Mouse (Mus musculus) T-cell, adult 66 days (primary cell): ENCODE measurements around the gene 1700010I14Rik. TPM values are rescaled to one million over a fixed set of nuclear protein-coding genes. Genes with fewer than 3 reads are reported as not detected.

ENCODE experiments used
- total RNA-seq, 2 experiments: library from RNA; stranded (reverse); gene quantifications; 3 replicates in 1 of 2; 4 replicates in 1 of 2; pipeline ENCODE4 v1.2.4; 2023

Gene 1700010I14Rik
- 1 to 10 TPM; 3.6 to 3.8 TPM for total RNA-seq

DNA sequence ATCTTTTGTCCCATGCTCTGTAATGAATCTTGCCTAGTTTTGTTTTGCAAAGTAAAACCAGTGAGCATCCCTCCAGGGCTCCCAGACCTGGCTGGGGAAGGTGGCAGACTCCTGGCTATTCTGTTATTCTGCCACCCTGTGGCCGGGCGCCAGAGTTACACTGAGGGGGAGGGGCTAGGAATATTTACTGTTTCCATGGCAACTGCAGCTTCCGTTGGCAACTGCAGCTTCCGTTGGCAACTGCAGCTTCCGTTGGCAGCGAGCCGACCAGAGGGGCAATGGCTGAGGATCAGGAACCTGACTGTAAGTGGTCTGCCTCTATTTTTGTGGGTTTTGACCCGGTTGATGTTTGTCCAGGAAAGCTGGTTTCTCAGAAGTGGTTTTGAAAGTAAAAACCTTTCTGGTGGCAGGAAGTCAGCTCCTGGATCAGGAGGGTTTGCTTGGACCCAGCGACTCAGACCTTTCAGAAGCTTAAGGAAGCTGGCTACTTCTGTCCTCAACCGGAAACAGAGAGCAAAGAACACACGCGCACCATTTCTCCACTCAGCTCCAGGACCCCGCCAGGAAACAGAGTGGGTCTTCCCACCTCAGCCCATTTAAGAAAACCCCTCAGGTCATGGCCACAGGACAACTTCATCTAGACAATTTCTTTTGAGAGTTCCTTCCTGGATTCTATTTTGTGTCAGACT is at the start of gene 1700010I14Rik:
TSS of gene 1700010I14Rik (plus strand) at position 215 of the 689 bp plus-strand sequence.

